Mouse (Mus musculus) E14TG2a.4 (cell line): Measurements from ENCODE around the gene Ttll1.

Experiments
- H3K27me3 ChIP-seq: 2 replicates; pipeline ENCODE4 v1.6.1; 2014; ENCODE audit warnings: low read length, control low read depth; ENCODE audit not compliant: insufficient read depth
- H3K36me3 ChIP-seq: 2 replicates; pipeline ENCODE4 v1.6.1; 2014; ENCODE audit warnings: low read length, control low read depth; ENCODE audit not compliant: insufficient read depth
- H3K4me1 ChIP-seq: replicated peaks from 2 replicates; pipeline ENCODE4 v1.6.1; 2014; ENCODE audit warnings: low read depth, low read length, control low read depth
- H3K4me3 ChIP-seq: replicated peaks from 2 replicates; pipeline ENCODE4 v1.5.1; 2014; ENCODE audit warnings: mild to moderate bottlenecking, low read length
- H3K9me3 ChIP-seq: 2 replicates; pipeline ENCODE4 v1.6.1; 2014; ENCODE audit warnings: low read length, control low read depth
- CTCF ChIP-seq: conservative IDR thresholded peaks from 2 replicates; pipeline ENCODE4 v1.5.1; 2014; ENCODE audit warnings: low read length
- NANOG ChIP-seq: IDR thresholded peaks from 2 replicates; pipeline ENCODE4 v1.6.1; 2014; ENCODE audit warnings: borderline replicate concordance, low read length, mixed read lengths
- POU5F1 ChIP-seq: IDR thresholded peaks from 2 replicates; pipeline ENCODE4 v1.6.1; 2014; ENCODE audit warnings: low read length, borderline replicate concordance

Ttll1 gene

GRCm38 (mm10) chr15:83442495-83443037, 68.1 kb downstream of the Ttll1 start:
- peaks cover 3% of the 10 kb centered on the region; the same call in 1 of the 2 replicates for H3K36me3 ChIP-seq
- H3K4me3 ChIP-seq, result no peak overlapping the region
- no peaks in the 10 kb centered on the region for H3K9me3 ChIP-seq
- H3K4me1 ChIP-seq, result peaks cover 67% of the 10 kb centered on the region
- H3K27me3 ChIP-seq, result no peaks in the 10 kb centered on the region
- TF ChIP-seq CTCF (no peak), NANOG (no peak), POU5F1 (no peak)

GRCm38 (mm10) chr15:83440726-83441125, 70.0 kb downstream of the Ttll1 start:
- H3K4me3 ChIP-seq, result no peak overlapping the region
- no peaks in the 10 kb centered on the region for H3K9me3 ChIP-seq
- no peaks in the 10 kb centered on the region for H3K27me3 ChIP-seq
- H3K36me3 ChIP-seq, result peaks cover 3% of the 10 kb centered on the region; the same call in 1 of the 2 replicates
- H3K4me1 ChIP-seq, result peaks cover 54% of the 10 kb centered on the region
- no peak for TF ChIP-seq CTCF
- TF ChIP-seq NANOG, result no peak
- TF ChIP-seq POU5F1, result no peak

- H3K4me1 ChIP-seq, result peaks cover 49% of the 10 kb centered on the region
- H3K27me3 ChIP-seq, result no peaks in the 10 kb centered on the region
- TF ChIP-seq CTCF (no peak), NANOG (no peak), POU5F1 (no peak)
- H3K4me3 ChIP-seq, result no peak overlapping the region
- peaks cover 3% of the 10 kb centered on the region; the same call in 1 of the 2 replicates for H3K36me3 ChIP-seq
- H3K9me3 ChIP-seq, result no peaks in the 10 kb centered on the region
Measured at GRCm38 (mm10) chr15:83436541-83436940, 74.2 kb downstream of the Ttll1 start.

GRCm38 (mm10) chr15:83435324-83436090, 75.2 kb downstream of the Ttll1 start:
- no peak for TF ChIP-seq POU5F1
- TF ChIP-seq NANOG, result no peak
- no peak for TF ChIP-seq CTCF
- no peaks in the 10 kb centered on the region for H3K27me3 ChIP-seq
- no peaks in the 10 kb centered on the region for H3K9me3 ChIP-seq
- no peaks in the 10 kb centered on the region for H3K36me3 ChIP-seq
- peaks cover 50% of the 10 kb centered on the region for H3K4me1 ChIP-seq
- H3K4me3 ChIP-seq, result no peak overlapping the region

GRCm38 (mm10) chr15:83434692-83435091, 76.0 kb downstream of the Ttll1 start:
- Histone ChIP-seq H3K27me3 (no peaks in the 10 kb centered on the region), H3K9me3 (no peaks in the 10 kb centered on the region), H3K4me1 (peaks cover 51% of the 10 kb centered on the region), H3K4me3 (no peak overlapping the region), H3K36me3 (no peaks in the 10 kb centered on the region)
- TF ChIP-seq POU5F1 (no peak), CTCF (no peak), NANOG (no peak)
